Mouse (Mus musculus) cortical plate, adult 2 months (tissue): ENCODE measurements around the gene Trim59. TPM values are rescaled to one million over a fixed set of nuclear protein-coding genes. Genes with fewer than 3 reads are reported as not detected.
A peak's percentile ranks its signal among the peaks of the same experiment; 100 is the strongest.
"Not testable (repeated sequence)": the region's sequence is repeated elsewhere in the genome, so short reads cannot be mapped to it uniquely, and the experiment has no call there.

Experiments used
- H3K27ac ChIP-seq: fragments of 200-500 bp; 2 replicates; pipeline ENCODE4 v1.5.1; 2012; ENCODE audit warnings: low read length, control low read depth, inconsistent platforms; ENCODE audit not compliant: insufficient read depth
- H3K4me1 ChIP-seq: fragments of 200-500 bp; 2 replicates; pipeline ENCODE4 v1.6.1; 2011; ENCODE audit warnings: low read length; ENCODE audit not compliant: control insufficient read depth, insufficient read depth
- H3K4me3 ChIP-seq: fragments of 200-500 bp; 2 replicates; pipeline ENCODE4 v1.5.1; 2011; ENCODE audit warnings: mild to moderate bottlenecking, low read length, control low read depth; ENCODE audit not compliant: insufficient read depth
- CTCF ChIP-seq: fragments of 200-500 bp; IDR thresholded peaks from 2 replicates; pipeline ENCODE4 v1.5.1; 2011; ENCODE audit warnings: mild to moderate bottlenecking, control low read depth, low read length; ENCODE audit not compliant: insufficient read depth; ENCODE audit errors: extremely low read depth
- POLR2A ChIP-seq: fragments of 200-500 bp; IDR thresholded peaks from 2 replicates; pipeline ENCODE4 v1.6.1; 2011; ENCODE audit warnings: mild to moderate bottlenecking, low read length, control low read depth; ENCODE audit not compliant: insufficient read depth; ENCODE audit errors: extremely low read depth
- polyA plus RNA-seq: library from polyadenylated mRNA; depleted of rRNA; stranded (reverse); fragments of >200 nt; gene quantifications from 2 replicates; pipeline ENCODE4 v1.2.3, GENCODE M21; 2012

Trim59 gene
- polyA plus RNA-seq, 1 experiment = 13.4 TPM

DNA sequence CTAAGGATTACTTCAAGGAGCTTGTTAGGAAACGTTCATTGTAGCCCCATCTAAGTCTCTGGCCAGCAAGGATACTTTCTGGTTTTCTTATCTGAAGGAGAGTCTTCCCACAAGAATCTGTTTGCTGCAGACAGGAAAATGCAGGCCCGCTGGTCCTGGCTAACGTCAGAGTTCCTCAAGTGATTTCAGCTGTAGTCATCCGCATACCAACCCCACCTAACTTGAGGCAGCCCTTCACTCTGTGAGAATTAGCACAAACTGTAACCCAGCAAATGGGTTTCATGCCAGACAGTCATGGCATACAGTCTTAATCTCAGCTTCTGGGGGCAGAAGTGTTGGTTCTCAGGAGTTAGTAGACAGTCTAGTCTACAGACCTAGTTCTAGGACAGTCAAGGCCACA lies 2.0 kb upstream of the Trim59 start:
- Histone ChIP-seq H3K27ac (no peak overlapping the region), H3K4me3 (no peak overlapping the region), H3K4me1 (no peaks in the 10 kb centered on the region)
- TF ChIP-seq POLR2A (no peak), CTCF (no peak)

DNA sequence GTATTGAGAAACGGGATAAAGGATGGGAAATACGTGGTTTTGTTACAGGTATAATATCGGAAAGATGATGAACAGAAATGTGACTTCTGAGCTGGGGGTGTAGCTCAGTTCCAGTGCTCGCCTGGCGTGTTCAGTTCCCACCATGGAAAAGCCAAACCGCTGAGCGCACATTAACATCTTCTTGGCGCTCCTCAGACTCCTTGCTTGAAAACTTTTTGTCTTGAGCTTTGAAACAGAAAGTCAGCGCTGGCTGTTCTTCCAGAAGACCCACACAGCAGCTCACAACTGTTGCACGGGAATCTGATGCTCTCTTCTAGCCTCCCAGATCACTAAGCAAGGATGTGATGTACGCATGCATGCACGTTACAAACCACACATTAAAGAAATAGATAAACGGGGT lies 1.2 kb upstream of the Trim59 start:
- no peaks in the 10 kb centered on the region for H3K4me1 ChIP-seq
- no peak for TF ChIP-seq CTCF
- no peak for TF ChIP-seq POLR2A
- no peak overlapping the region for H3K27ac ChIP-seq
- peak overlapping the region; percentile 59; the same call in 1 of the 2 replicates for H3K4me3 ChIP-seq

DNA sequence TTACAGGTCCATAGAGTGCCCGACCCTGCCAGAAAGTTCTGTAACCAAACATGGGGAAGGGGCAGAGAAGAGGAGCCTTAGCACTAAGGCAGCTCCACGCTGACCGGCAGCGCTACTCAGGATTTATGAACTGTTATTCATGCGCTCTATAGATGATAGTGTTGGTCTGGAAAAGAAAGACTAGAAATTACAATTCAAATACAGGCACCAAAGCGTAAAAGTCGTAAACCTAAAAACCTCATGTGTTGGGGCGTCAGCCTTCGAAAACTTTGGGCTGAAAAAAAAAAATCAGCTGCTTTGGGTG lies 797 bp upstream of the Trim59 start:
- H3K4me3 ChIP-seq = peak overlapping the region; percentile 59
- H3K27ac ChIP-seq = peak overlapping the region; percentile 70; the same call in 1 of the 2 replicates
- H3K4me1 ChIP-seq = no peaks in the 10 kb centered on the region
- no peak for TF ChIP-seq CTCF
- TF ChIP-seq POLR2A = no peak

DNA sequence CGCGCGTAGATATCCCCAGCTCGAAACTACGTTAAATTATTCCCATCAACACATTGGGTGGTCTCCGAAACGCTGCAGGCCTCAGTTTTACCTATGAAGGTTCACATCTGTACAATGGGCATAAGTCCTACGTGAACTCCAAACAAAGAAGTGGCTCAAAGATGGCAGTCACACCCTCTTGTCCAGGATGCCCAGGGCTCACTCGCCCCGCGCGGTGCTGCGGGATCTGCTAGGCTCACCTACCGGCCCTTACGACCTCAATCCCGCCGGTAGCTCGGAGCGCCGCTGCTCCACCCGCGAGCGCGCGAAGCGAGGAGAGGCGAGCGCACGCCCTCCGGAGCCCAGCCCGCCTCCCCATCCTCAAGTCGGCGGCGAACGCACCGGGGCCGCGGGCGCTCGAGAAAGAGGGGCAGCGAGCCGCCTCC lies 376 bp downstream of the Trim59 start:
- H3K4me1 ChIP-seq = no peaks in the 10 kb centered on the region
- H3K27ac ChIP-seq = no peak overlapping the region; the same call in 1 of the 2 replicates
- no peak for TF ChIP-seq CTCF
- no peak for TF ChIP-seq POLR2A
- peak overlapping the region; percentile 59 for H3K4me3 ChIP-seq

DNA sequence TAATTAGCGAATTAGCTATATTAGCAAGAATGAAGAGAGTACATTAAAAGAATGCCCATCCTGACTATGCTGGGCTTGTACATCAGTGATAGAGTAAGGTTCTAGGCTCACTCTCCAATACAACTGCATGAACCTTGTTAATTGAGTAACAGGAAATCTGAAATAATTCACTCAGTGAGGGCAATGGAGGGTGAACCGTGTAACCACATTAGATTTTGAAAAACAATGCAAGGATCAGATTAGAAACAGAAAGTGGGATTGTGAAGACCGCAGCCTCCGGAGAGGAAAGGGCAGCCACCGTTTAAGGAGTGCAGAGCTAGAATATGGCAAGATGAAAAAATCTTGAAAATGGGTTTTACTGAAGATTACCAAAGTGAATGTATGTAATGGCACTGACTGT lies 3.3 kb downstream of the Trim59 start:
- H3K4me3 ChIP-seq = no peak overlapping the region
- H3K4me1 ChIP-seq = no peaks in the 10 kb centered on the region
- no peak overlapping the region for H3K27ac ChIP-seq
- TF ChIP-seq POLR2A (no peak), CTCF (no peak)

DNA sequence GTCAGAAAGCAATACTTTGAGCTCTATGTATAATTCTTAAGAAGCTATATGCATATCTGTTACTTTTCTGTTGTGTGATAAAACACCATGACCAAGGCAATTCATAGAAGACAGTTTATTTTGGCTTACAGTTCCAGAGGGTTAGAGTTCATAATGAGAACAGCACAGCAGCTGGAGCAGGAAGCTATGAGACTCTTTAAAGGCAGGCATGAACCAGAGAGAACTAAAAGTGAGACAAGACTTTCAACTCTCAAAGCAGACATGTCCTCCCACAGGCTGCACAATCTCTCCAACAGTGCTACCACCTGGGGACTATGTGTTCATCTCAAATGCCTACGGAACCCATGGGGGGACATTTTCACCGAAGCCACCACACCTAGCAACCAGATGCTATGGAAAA lies 4.5 kb downstream of the Trim59 start:
- H3K4me3 ChIP-seq = no peak overlapping the region
- no peaks in the 10 kb centered on the region for H3K4me1 ChIP-seq
- TF ChIP-seq POLR2A (no peak), CTCF (no peak)
- no peak overlapping the region for H3K27ac ChIP-seq

DNA sequence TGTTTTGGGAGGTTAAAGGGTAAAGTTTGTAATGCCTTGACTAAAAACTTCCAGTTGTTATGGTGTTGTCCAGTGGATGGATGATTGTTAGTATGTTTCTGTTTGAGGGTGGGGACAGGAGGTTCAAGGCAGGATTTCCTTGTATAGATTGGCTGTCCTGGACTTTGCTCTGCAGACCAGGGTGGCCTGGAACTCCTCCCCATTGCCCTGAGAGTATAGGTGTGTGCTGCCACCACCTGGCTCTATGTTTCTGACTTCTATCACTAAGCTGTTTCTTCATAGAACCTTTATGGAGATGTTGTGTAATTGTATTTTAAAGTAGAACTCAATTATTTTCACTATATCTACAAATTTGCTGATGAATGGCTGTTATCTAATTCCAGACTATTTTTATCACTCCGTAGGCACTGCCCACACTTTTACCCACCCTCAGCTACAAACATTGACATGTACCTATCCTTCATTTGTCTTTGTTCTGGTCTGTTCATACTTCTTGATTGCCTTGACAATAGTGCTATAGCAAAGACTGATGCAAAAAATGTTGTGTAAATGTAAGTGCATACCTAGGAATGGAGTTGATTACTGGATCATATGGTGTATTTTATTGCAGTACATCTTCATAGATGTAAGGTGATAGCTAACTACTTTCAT lies 18.3 kb downstream of the Trim59 start:
- Histone ChIP-seq H3K4me3 (no peak overlapping the region), H3K4me1 (no peaks in the 10 kb centered on the region), H3K27ac (no peak overlapping the region)
- TF ChIP-seq POLR2A (no peak), CTCF (no peak)

DNA sequence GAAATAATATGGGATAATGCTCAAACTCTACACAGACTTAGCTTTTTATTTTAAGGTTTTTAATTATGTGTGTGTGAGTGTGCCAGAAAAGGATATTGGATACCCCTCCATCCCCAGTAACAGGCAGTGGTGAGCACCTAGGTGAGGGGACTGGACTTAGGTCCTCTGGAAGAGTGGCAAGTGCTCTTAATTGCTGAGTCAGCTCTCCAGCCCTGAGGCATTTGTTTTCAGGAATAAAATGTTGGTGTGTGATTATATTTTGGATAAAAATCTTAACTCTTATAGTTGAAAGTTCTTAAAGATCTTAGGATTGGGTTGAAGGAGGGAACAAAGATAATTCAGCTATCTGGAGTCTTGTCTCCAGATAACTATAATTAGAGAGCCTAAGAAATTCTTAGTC lies 23.8 kb downstream of the Trim59 start:
- H3K4me1 ChIP-seq = no peaks in the 10 kb centered on the region
- no peak overlapping the region for H3K27ac ChIP-seq
- TF ChIP-seq CTCF (no peak), POLR2A (no peak)
- H3K4me3 ChIP-seq = no peak overlapping the region

DNA sequence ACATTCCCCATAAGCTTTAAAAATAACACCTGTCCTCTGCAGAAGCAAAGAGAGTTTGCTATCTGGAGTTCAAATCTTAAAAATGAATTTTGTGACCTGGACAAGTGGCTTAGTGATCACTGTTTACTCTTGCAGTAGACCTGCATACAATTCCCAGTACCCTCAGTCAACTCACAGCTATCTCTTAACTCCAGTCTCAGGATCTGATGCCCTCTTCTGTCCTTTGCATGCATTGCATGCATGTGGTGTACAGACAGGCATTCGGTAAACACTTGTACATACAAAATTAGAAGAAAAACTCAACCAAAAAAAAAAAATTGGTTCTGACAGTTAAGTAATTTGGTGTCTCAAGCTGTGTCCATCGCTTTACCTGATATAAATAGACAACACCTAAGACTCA lies 24.3 kb downstream of the Trim59 start:
- H3K27ac ChIP-seq = no peak overlapping the region
- H3K4me3 ChIP-seq = no peak overlapping the region
- peak; percentile 14; the same call in 1 of the 2 replicates for TF ChIP-seq CTCF
- TF ChIP-seq POLR2A = no peak
- H3K4me1 ChIP-seq = no peaks in the 10 kb centered on the region

DNA sequence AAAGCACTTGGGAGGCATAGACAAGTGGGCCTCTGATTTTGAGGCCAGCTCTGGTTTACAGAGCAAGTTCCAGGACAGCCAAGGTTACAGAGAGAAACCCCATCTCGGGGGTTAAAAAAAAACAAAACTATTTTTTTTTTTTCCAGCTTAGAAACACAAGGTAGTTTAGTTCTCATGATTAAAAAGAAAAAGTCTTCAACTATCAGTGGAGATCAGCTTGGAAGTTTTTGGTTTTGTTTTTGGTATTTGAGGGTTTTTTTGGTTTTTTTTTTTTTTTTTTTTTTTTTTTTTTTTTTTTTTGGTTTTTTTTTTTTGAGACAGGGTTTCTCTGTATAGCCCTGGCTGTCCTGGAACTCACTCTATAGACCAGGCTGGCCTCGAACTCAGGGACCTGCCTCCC lies 25.9 kb downstream of the Trim59 start:
- H3K4me3 ChIP-seq, H3K4me1 ChIP-seq, H3K27ac ChIP-seq: not testable (repeated sequence)
